Mouse (Mus musculus) left cerebral cortex, postnatal 36 days (tissue): ENCODE results near the gene Mbtps1. TPM values are rescaled to one million over a fixed set of nuclear protein-coding genes. Genes with fewer than 3 reads are reported as not detected.

ENCODE experiments used
- DNase-seq, 2 experiments: peaks; one replicate each; pipeline ENCODE4 v3.0.0; 2021 to 2022; ENCODE audit warnings: low spot score in 2 of 2, mixed read lengths in 1 of 2
- intact Hi-C: fragments of 180-260 bp; cut with DNase I; formaldehyde crosslinking; loops from one replicate; pipeline ENCODE4 v1.15.1; 2025
- total RNA-seq, 2 experiments: library from RNA; stranded (reverse); gene quantifications; 2 replicates each; pipeline ENCODE4 v1.2.3; 2021

Gene Mbtps1
- total RNA-seq, 2 experiments from 2014 or later = 65.4 to 74.4 TPM

GRCm38 (mm10) chr8:119566367-119566766 is 7.8 kb upstream of the Mbtps1 start:
- no peak for DNase-seq
- intact Hi-C loops = no loop called here

GRCm38 (mm10) chr8:119563849-119564251 is 5.3 kb upstream of the Mbtps1 start:
- intact Hi-C loops = no loop called here

DNA sequence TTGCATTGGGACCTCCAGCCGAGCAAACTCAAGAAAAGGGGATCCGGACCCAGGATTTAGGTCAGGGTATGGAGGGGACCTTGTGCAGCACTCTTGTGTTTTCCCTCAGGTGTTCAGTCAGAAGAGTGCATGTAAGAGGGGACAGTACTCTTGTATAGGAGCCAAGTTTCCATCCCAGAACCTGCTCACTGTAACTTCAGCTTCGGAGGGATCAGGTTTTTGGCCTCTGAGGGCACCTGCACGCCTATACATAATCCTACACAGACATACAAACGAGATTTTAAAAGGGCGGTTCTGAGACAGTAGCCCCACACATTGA is 826 bp upstream of the Mbtps1 start:
- intact Hi-C loops = loop anchor here (2.0 kb wide), 1 partner anchor 27 kb away; no protein-coding TSS in a partner anchor
- DNase-seq = no peak

More at GRCm38 (mm10) chr8:119563849-119564251, 5.3 kb upstream of the Mbtps1 start:
- no peak for DNase-seq

DNA sequence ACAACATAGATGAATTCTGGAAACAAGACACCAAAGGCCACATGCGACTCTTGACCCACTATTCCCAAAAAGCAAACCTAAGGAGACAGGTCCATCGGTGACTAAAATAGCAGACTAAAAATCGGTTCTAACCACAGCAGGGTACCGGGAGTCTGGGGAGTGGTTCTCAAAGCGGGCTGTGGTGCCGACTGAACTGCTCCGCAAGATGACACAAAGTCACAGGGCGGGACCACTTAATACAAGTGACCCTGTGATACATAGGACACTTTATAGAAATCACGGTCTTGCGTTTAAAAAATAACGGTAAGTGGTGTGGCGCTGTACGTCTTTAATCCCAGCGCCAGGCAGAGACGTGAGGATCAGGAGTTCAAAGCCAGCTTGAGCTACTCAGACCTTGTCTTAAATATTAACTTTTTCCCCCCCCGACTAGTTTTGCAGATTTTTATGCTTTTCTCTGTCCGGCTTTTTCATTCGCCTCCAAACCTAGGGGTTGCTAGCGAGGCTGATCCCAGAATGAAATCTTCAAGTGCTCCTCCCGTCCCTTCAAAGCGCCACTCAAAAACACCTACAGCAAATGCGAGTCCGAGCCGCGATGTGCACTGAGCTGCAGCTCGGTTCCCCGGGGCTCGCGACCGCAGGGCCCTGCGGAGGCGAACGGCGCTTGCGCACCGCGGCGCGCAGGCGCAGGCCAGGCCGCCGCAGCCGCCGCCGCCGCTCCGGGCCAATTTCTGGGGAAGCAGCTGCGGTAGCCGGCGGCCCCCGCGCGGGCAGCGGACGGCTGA is 523 bp downstream of the Mbtps1 start:
- intact Hi-C loops = loop anchor here (2.0 kb wide), 1 partner anchor 25 kb away; no protein-coding TSS in a partner anchor
- DNase-seq = no peak

DNA sequence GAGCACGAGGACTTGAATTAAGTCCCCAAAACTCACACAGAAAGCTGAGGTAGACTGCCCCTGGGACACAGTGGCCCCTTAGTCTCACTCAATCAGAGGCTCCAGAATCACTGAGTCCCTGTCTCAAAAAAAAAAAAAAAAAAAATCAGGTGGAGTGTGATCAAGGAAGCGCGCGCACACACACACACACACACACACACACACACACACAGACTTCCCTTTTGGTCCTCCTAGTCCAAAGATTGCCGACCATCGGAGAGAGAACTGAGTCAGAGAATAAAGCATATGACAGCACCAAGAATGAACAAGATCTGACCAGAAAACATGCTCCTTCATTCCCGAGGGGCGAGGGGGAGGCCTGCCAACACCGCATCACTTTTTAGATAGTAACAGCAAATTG is 1.4 kb downstream of the Mbtps1 start:
- DNase-seq = no peak
- intact Hi-C loops = no loop called here

DNA sequence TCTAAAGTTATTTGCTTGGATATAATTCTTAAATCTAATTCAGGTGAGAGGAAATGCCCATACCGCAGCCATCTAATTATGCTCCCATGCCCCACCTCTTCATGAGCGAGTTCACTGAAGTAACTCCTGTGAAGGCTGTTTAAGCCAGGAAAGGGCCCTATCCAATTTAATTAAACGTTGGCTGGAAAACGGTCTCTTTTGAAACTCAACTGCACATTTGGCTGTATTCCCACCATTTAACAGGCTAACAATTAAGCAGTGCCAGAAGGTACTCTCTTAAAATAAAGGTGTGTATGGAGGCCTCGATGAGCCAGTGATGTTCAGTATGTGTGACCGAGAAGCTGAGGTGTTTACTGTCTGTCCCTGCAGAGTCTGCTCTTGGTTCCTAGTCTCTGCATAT is 2.7 kb downstream of the Mbtps1 start:
- DNase-seq = no peak
- intact Hi-C loops = no loop called here

DNA sequence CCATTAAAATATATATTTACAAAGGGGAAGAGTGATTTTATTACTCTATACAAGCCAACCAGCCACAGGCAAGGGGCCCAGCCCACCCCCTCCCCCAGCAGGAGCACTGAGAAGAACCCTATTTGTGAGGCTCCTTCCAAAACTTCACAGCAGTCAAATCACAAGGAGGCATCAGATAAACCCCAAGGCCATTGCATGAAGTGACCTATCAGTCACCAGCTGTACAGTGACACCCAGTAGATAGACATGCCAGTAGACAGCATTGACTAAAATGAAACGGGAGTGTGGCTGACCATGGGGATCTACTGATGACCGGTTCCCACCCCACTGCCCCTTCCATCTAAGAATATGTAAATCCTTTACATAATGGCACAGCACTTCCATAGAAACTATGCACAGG is 5.6 kb downstream of the Mbtps1 start:
- DNase-seq = no peak
- intact Hi-C loops = no loop called here

- DNase-seq = no peak
- intact Hi-C loops = no loop called here
Measured at GRCm38 (mm10) chr8:119548560-119549113, 9.9 kb downstream of the Mbtps1 start.

DNA sequence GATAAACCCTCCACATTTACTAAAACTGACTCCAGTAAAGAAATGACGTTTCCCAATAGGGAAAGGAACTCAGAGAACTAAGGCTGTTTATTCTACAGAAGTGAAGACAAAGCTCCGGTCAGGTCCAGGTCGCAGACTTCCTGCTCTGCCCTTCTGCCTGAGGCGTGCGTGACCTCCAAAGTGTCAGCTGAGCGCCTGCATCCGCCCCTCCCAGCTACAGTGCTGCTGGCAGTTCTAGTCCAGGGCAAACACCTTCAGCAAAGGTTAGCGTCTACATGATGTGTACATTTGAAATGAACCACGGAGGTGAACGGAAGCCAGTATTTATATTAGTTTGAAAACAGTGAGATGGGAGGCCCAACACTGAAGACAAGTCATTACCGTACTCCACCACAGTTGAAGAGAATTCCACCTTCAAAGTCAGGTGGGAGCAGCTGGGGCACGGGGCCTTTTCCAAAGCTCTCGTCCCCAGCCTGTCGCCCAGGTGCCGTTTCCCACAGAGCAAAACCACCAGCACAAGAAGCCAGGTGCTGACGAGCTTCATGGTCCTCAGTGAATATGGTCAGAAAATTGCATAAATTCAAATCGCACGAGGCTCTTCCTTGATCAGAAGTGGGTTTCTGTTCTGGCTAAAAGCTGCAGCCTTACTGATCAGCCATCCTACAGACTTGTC is 11.4 kb downstream of the Mbtps1 start:
- intact Hi-C loops = no loop called here
- no peak for DNase-seq

- DNase-seq = no peak
- intact Hi-C loops = no loop called here
Measured at GRCm38 (mm10) chr8:119545791-119546190, 12.7 kb downstream of the Mbtps1 start.

GRCm38 (mm10) chr8:119545180-119545579 is 13.4 kb downstream of the Mbtps1 start:
- no peak for DNase-seq
- intact Hi-C loops = no loop called here

DNA sequence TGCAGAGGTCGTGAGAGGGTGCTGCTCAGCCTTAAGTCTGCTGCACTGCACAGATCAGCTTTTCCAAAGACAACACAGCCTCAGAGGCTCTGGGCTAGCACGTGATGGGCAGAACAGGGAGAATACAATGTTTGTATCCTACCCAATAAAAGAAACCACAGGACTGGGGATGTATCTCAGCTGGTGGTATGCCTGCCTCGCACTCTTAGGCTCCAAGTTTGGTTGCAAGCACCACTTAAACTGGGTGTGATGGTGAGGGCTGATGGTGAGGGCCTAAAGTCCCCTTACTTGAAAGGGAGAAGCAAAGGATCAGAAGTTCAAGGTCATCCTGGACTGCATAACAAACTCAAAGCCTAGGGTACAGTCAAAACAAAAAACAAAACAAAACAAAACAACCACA is 13.9 kb downstream of the Mbtps1 start:
- intact Hi-C loops = no loop called here
- no peak for DNase-seq

- intact Hi-C loops = loop anchor here (2.0 kb wide), 1 partner anchor 27 kb away; the partner anchor contains the start of gene Mbtps1
- peak; percentile 65 to 72 for DNase-seq
Measured at GRCm38 (mm10) chr8:119531973-119532372, 26.6 kb downstream of the Mbtps1 start.

DNA sequence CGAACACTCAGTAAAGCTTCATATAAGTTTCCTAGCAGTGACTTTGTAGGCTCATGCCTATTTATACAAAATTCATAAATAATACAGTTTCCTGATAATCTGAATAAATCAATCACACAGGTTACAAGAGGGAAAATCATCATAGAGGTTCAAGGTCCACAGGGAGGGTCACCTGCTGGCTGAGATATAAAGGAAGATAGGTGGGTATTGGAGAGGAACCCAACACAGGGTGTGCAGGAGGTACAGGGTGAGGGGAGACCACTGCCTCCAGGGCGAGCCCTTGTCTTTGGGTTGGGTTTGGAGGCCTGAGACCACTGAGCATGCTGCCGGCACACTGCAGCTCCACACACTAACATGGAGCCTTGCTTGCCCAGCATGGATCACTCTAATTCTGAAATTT is 27.1 kb downstream of the Mbtps1 start:
- no peak for DNase-seq
- intact Hi-C loops = no loop called here

GRCm38 (mm10) chr8:119530937-119531336 is 27.6 kb downstream of the Mbtps1 start:
- DNase-seq = no peak
- intact Hi-C loops = no loop called here

DNA sequence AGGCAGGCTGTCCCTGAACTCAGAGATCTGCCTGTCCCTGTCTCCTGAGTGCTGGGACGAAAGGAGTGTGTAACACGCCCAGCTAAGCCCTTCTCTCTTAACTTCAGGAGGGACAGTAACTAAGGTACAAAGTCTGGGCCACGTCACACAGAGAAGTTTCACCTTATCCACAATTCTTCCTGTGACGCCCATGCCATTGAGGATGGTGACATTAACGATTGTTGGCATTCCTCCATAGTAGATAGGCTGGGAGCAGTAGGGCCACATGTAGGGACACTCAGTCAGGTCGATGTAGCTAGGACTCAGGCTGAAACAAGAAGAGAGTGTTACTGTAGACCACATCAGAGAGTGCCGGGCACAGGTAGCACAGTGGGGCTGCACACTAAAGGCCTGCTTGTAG is 29.8 kb downstream of the Mbtps1 start:
- no peak for DNase-seq
- intact Hi-C loops = no loop called here

DNA sequence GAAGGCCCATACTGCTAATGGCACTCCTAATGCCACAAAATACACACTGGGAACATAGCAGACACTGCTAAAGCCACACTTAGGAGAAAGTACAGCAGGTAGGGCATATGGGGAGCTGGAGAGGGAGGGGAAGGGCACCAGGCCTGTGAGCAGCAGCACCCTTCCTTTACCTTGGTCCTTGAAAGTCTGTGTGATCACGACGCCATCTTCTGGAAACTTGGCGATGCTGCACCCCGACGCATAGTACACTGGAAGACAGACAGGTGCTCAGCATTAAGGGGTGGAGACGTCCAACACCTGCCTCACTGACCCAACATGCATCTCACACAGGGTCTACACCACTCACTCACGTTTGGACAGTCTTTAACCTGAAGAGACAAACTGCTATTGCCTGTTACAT is 38.4 kb downstream of the Mbtps1 start:
- no peak for DNase-seq
- intact Hi-C loops = no loop called here

DNA sequence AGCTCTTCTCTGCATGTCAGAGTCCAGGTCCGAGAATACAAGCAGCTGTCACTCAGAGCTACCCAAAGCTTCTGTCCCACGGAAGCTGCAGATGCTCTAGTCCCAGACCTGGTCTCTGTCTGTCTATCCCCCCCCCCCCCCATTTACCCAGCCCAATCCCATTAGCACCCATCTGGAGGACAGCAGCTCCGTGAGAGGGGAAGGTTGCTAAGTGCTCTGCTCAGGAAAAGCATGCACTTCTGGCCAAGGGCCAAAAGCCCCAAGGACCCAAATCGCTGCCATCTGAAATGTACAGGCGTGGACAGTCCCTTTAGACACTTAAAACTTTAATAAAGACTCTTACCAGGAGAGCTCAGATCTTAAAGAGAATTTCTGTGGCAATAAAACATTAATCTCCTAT is 41.9 kb downstream of the Mbtps1 start:
- intact Hi-C loops = no loop called here
- DNase-seq = no peak

- no peak for DNase-seq
- intact Hi-C loops = no loop called here
Measured at GRCm38 (mm10) chr8:119515767-119516166, 42.8 kb downstream of the Mbtps1 start.

- no peak for DNase-seq
- intact Hi-C loops = no loop called here
Measured at GRCm38 (mm10) chr8:119514940-119515339, 43.6 kb downstream of the Mbtps1 start.

- intact Hi-C loops = no loop called here
- no peak for DNase-seq
Measured at GRCm38 (mm10) chr8:119513405-119513804, 45.1 kb downstream of the Mbtps1 start.
